Mouse (Mus musculus) heart, embryonic 12.5 days (tissue): ENCODE results near the gene Gm49361. TPM values are rescaled to one million over a fixed set of nuclear protein-coding genes. Genes with fewer than 3 reads are reported as not detected.
A peak's percentile ranks its signal among the peaks of the same experiment; 100 is the strongest.

Source experiments
- ATAC-seq: fragments of 200-750 bp; cut with Nextera tagmentation; 2 replicates; pipeline ENCODE4 v1.8.0; 2017; ENCODE audit warnings: moderate TSS enrichment, moderate library complexity; ENCODE audit not compliant: insufficient number of reproducible peaks, low FRiP score
- H3K27ac ChIP-seq: fragments of 300-500 bp; sonication (generic); 2 replicates; pipeline ENCODE4 v1.5.1; 2016; ENCODE audit warnings: mild to moderate bottlenecking, moderate library complexity; ENCODE audit not compliant: poor library complexity, severe bottlenecking
- H3K27me3 ChIP-seq: fragments of 300-500 bp; sonication (generic); replicated peaks from 2 replicates; pipeline ENCODE4 v1.6.1; 2016; ENCODE audit warnings: mild to moderate bottlenecking, moderate library complexity
- H3K36me3 ChIP-seq: fragments of 300-500 bp; sonication (generic); 2 replicates; pipeline ENCODE4 v1.6.1; 2016; ENCODE audit warnings: mild to moderate bottlenecking, moderate library complexity
- H3K4me1 ChIP-seq: fragments of 300-500 bp; sonication (generic); replicated peaks from 2 replicates; pipeline ENCODE4 v1.6.1; 2016; ENCODE audit warnings: mild to moderate bottlenecking
- H3K4me2 ChIP-seq: fragments of 300-500 bp; sonication (generic); 2 replicates; pipeline ENCODE4 v1.6.1; 2016; ENCODE audit warnings: mild to moderate bottlenecking, moderate library complexity
- H3K4me3 ChIP-seq: fragments of 300-500 bp; sonication (generic); 2 replicates; pipeline ENCODE4 v1.5.1; 2016; ENCODE audit warnings: mild to moderate bottlenecking
- H3K9ac ChIP-seq: fragments of 300-500 bp; sonication (generic); 2 replicates; pipeline ENCODE4 v1.6.1; 2016; ENCODE audit warnings: mild to moderate bottlenecking, moderate library complexity
- H3K9me3 ChIP-seq: fragments of 300-500 bp; sonication (generic); replicated peaks from 2 replicates; pipeline ENCODE4 v1.6.1; 2016; ENCODE audit warnings: mild to moderate bottlenecking, moderate library complexity
- WGBS: fragments of 180-500 bp; shearing (Covaris S2); methylation state at CpG from one replicate; pipeline ENCODE4 v1.1.7; 2016; 5-methylcytosine and 5-hydroxymethylcytosine counted together
- polyA plus RNA-seq: library from polyadenylated mRNA; unstranded; fragments of >200 nt; fragmentation: Nextera tagmentation; extraction: Ambion mirVana; gene quantifications from 2 replicates; pipeline ENCODE4 v1.2.1, GENCODE M21; 2016

Gm49361 gene
- polyA plus RNA-seq, 1 experiment from 2014 or later, result not detected

DNA sequence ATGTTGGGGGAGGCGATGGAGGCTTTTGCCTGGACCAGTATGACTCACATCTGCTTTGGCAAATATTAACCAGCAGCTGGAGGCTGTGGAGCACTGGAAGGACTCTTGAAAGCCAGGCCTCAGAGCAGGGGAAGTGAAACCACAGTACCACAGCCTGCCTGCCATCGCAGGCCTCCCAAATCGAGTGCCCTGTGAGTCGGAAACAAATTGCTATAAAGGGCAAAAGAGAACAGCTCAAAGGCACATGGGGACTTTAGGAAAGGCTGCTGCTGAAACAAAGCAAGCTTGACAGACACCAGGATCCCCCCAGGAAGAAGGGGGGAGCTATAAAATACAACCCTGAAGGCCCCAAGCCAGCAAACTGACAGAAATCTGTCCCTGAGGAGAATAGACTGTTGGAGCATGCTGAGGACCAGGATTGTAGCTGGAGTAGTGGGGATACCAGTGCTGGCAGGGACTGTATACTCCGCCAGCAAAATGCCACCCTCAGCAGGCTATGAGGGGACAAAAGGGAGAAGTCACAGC is 15.9 kb downstream of the Gm49361 start:
- peaks cover 46% of the 10 kb centered on the region for H3K4me1 ChIP-seq
- no peaks in the 10 kb centered on the region for H3K27me3 ChIP-seq
- no peak overlapping the region for H3K4me3 ChIP-seq
- 0 out of 2 replicates have a peak, but pooled peaks cover 5% of the 10 kb centered on the region for H3K9me3 ChIP-seq
- ATAC-seq, result no peak; the same call in 1 of the 2 replicates
- peaks cover 29% of the 10 kb centered on the region for H3K36me3 ChIP-seq
- H3K4me2 ChIP-seq, result peak overlapping the region; percentile 16; the same call in 1 of the 2 replicates
- WGBS, result 67% methylated on average over 5 of the region's 5 CpGs
- peak overlapping the region; percentile 4; the same call in 1 of the 2 replicates for H3K9ac ChIP-seq
- H3K27ac ChIP-seq, result peak overlapping the region; percentile 74

DNA sequence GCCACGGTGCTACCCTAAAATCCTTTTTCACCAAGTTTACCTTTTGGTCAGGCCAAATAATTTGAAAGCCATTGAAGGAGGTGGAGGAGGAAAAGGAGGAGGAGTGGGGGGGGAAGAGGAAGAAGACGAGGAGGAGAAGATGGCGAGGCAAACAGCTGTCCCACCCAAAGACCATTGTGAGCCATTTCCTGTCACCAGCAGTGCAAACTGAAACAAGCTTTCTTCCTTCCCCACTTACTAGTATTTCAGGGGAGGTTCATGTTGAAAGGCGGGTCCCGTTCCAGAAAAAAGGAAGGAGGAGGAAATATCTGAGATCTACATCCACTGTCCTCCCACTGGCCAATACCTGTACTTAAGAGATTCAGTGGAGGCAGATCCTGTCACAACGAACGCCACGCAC is 16.5 kb downstream of the Gm49361 start:
- Histone ChIP-seq H3K4me3 (no peak overlapping the region), H3K27ac (peak overlapping the region; percentile 74), H3K9me3 (0 out of 2 replicates have a peak, but pooled peaks cover 5% of the 10 kb centered on the region), H3K36me3 (peaks cover 31% of the 10 kb centered on the region), H3K4me1 (peaks cover 44% of the 10 kb centered on the region), H3K4me2 (no peak overlapping the region), H3K9ac (no peak overlapping the region), H3K27me3 (no peaks in the 10 kb centered on the region)
- 60% methylated on average over 8 of the region's 8 CpGs for WGBS
- no peak for ATAC-seq

DNA sequence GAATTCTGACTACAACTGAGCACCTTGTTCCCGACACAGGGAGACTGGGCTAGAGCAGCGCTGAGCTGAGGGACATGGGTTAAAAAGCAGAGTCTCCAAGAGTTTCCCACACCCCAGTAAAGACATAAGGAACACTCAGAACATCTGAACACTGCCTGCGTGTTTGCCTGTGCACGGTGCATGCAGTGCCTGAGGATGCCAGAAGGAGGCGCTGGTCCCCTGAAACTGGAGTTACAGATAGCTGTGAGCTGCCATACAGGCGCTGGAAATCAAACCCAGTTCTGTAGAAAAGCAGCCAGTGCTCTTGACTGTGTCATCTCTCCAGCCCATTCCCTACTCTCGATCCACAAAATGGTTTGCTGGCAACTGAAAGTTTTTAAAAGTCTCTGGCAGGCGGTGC is 19.7 kb downstream of the Gm49361 start:
- Histone ChIP-seq H3K9me3 (0 out of 2 replicates have a peak, but pooled peaks cover 5% of the 10 kb centered on the region), H3K9ac (no peak overlapping the region), H3K27ac (no peak overlapping the region), H3K27me3 (no peaks in the 10 kb centered on the region), H3K36me3 (peaks cover 43% of the 10 kb centered on the region), H3K4me2 (no peak overlapping the region), H3K4me1 (peaks cover 40% of the 10 kb centered on the region), H3K4me3 (no peak overlapping the region)
- ATAC-seq, result no peak
- 70% methylated on average over 8 of the region's 8 CpGs for WGBS

DNA sequence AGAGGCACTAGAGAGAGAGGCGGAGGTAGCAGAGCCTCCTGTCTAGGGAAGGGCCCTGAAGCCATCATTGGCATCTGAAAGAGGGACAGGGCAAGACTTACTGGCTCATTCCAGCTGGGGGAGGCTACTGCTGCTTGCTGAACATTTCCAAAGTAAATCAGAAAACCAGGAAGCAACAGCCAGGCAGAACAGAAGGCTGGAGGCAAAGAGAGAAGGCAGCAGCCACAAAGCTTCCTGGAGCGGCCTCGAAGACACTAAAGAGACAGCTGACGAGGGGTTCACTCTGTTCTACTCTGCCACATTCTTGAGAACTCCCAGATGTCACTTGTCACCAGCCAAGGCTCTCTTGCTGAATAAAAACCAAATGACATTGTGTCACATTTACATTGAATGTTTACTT is 21.4 kb downstream of the Gm49361 start:
- H3K9me3 ChIP-seq, result 0 out of 2 replicates have a peak, but pooled peaks cover 5% of the 10 kb centered on the region
- H3K4me1 ChIP-seq, result peaks cover 23% of the 10 kb centered on the region
- H3K4me3 ChIP-seq, result no peak overlapping the region
- no peak overlapping the region for H3K4me2 ChIP-seq
- H3K36me3 ChIP-seq, result peaks cover 43% of the 10 kb centered on the region
- 55% methylated on average over 4 of the region's 4 CpGs for WGBS
- H3K27me3 ChIP-seq, result no peaks in the 10 kb centered on the region
- H3K27ac ChIP-seq, result peak overlapping the region; percentile 32
- no peak for ATAC-seq
- H3K9ac ChIP-seq, result no peak overlapping the region

DNA sequence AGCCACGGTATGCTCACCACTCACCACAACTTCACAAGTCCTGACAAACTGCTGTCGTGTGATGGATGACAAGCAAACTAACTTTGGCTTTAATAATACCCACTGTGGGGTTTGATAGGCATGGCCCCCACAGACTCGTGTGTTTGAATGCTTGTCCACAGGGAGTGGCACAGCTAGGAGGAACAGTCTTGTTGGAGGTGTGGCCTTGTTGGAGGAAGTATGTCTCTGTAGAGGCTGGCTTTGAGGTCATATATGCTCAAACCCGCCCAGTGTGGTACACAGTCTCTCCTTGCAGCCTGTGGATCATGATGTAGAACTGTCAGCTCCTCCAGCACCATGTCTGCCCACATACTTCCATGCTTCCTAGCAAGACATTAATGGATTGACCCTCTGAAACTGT is 27.7 kb downstream of the Gm49361 start:
- Histone ChIP-seq H3K36me3 (peaks cover 45% of the 10 kb centered on the region), H3K4me1 (peaks cover 12% of the 10 kb centered on the region), H3K27me3 (no peaks in the 10 kb centered on the region), H3K27ac (no peak overlapping the region), H3K9me3 (no peaks in the 10 kb centered on the region), H3K4me2 (no peak overlapping the region), H3K9ac (no peak overlapping the region), H3K4me3 (no peak overlapping the region)
- WGBS, result 74% methylated on average over 4 of the region's 4 CpGs
- no peak for ATAC-seq

DNA sequence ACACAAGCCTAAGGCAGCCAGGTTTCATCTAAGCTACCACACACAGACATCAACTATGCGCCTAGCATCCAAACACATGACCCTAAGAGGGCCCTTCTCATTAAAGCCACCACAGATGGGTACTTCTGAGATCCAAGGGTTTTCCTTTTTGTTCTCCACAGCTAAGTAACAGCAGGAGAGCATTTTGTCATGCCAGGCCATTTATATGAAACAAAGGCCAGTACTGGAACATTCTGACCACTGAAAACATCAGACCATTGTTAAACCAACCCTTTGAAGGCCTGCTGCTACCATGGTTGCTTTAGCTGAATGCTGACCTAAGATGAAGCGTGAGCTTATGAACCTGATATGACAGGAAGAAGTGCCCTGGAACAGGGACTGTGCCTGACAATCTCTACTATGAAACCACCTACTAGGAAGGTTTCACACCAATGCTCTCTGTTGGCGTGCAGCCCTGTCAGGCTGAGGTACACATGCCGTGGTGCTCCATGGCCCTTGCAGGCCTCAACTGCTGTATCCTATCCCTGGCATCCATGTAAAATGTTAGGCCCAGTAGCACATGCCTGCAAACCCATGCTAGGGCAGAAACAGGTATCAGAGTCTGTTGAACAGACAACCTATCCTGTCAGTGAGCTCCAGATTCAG is 29.2 kb downstream of the Gm49361 start:
- H3K4me3 ChIP-seq, result no peak overlapping the region
- H3K9ac ChIP-seq, result no peak overlapping the region
- no peak overlapping the region for H3K4me2 ChIP-seq
- peaks cover 38% of the 10 kb centered on the region for H3K36me3 ChIP-seq
- H3K4me1 ChIP-seq, result peaks cover 16% of the 10 kb centered on the region
- no peaks in the 10 kb centered on the region for H3K9me3 ChIP-seq
- no peaks in the 10 kb centered on the region for H3K27me3 ChIP-seq
- no peak overlapping the region for H3K27ac ChIP-seq
- ATAC-seq, result no peak
- 90% methylated on average over 4 of the region's 4 CpGs for WGBS

DNA sequence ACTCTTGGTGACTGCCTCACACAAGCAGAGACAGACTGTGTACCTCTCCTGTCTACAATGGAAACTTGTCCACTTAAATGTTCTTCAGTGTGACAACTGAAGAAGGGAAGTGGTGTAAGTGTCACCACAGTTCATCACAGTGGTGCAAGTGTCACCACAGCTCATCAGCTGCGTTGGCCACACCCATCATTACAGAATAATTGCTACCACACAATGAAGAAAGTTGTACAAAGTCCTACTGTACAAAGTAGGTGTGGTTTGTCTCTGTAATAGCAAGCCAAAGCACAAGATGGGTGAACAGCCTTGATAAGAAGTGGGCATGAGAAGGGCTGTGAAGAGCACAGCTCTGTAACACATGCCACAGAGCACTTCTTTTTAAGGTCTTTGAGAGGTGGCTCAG is 33.0 kb downstream of the Gm49361 start:
- Histone ChIP-seq H3K4me3 (no peak overlapping the region), H3K27me3 (no peaks in the 10 kb centered on the region), H3K9me3 (no peaks in the 10 kb centered on the region), H3K27ac (no peak overlapping the region), H3K4me2 (no peak overlapping the region), H3K9ac (no peak overlapping the region), H3K36me3 (peaks cover 34% of the 10 kb centered on the region), H3K4me1 (peaks cover 32% of the 10 kb centered on the region)
- WGBS, result 88% methylated on average over 1 of the region's 1 CpGs
- no peak for ATAC-seq

DNA sequence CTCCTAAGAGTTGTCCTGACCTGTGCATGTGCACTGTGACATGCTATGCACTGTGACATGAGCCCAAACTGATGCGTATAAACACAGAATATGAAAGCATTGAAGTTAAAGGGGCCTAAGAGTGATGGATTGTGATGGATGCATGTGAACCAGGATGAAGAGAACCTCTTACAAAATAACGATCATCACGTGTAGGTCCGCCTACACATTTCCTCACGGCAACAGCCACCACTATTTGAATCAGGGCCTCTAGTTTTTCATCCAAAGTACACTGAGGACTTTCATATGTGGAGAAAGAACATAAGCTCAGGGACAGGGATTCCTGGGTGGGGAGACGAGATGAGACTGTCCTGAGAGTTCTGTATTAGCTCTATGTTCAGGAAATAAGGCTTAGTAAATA is 34.8 kb downstream of the Gm49361 start:
- Histone ChIP-seq H3K27ac (no peak overlapping the region), H3K27me3 (no peaks in the 10 kb centered on the region), H3K36me3 (peaks cover 31% of the 10 kb centered on the region), H3K9me3 (no peaks in the 10 kb centered on the region), H3K4me2 (no peak overlapping the region), H3K4me3 (no peak overlapping the region), H3K9ac (no peak overlapping the region), H3K4me1 (peaks cover 28% of the 10 kb centered on the region)
- 85% methylated on average over 6 of the region's 6 CpGs for WGBS
- no peak for ATAC-seq

DNA sequence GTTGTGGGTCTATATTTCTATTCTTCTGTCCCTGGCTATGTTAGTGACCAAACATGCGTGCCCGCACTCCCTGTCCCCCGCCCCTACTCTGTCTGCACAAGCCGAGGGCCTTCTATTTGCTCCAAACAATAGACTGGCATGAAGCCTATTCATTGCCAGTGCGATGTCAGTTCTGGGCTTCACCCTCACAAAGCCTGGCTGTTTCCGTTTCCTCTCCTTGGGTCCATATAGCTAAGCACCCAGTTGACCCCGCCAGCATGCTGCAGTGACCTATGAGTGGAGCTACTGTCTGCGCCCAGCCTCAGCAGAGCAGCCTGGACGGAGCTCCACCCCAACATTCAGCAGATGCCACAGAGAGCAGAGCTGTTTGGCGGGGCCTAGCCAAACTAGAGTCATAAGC is 36.7 kb downstream of the Gm49361 start:
- Histone ChIP-seq H3K27me3 (no peaks in the 10 kb centered on the region), H3K4me3 (no peak overlapping the region), H3K27ac (no peak overlapping the region; the same call in 1 of the 2 replicates), H3K9ac (0 out of 2 replicates have a peak overlapping the region, but pooled peaks have one; percentile 13), H3K9me3 (no peaks in the 10 kb centered on the region), H3K4me2 (no peak overlapping the region), H3K36me3 (peaks cover 35% of the 10 kb centered on the region), H3K4me1 (peaks cover 28% of the 10 kb centered on the region)
- WGBS, result 59% methylated on average over 10 of the region's 10 CpGs
- ATAC-seq, result no peak

DNA sequence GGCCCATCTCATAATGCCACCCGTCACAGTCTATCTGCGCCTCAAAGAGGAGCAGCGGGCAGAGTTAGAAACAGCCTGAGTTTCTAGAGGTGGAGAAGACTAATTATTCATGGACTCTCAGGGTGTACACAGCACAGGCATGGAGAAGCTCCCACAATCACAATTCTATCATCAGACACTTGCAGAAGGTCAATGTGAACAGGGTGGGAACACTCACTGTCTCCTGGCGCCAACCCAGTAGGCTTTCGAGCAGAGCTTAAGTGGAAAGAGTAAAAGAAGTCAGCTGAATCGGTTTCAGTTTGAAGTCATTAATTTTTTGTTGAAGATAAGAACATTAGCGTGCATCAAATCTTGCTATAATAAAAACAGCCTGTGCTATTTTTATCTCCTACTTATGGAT is 37.3 kb downstream of the Gm49361 start:
- peaks cover 28% of the 10 kb centered on the region for H3K4me1 ChIP-seq
- H3K9me3 ChIP-seq, result no peaks in the 10 kb centered on the region
- no peak overlapping the region for H3K9ac ChIP-seq
- no peak overlapping the region for H3K27ac ChIP-seq
- H3K4me3 ChIP-seq, result no peak overlapping the region
- peaks cover 37% of the 10 kb centered on the region for H3K36me3 ChIP-seq
- H3K27me3 ChIP-seq, result no peaks in the 10 kb centered on the region
- ATAC-seq, result no peak
- WGBS, result 67% methylated on average over 7 of the region's 7 CpGs
- H3K4me2 ChIP-seq, result no peak overlapping the region

DNA sequence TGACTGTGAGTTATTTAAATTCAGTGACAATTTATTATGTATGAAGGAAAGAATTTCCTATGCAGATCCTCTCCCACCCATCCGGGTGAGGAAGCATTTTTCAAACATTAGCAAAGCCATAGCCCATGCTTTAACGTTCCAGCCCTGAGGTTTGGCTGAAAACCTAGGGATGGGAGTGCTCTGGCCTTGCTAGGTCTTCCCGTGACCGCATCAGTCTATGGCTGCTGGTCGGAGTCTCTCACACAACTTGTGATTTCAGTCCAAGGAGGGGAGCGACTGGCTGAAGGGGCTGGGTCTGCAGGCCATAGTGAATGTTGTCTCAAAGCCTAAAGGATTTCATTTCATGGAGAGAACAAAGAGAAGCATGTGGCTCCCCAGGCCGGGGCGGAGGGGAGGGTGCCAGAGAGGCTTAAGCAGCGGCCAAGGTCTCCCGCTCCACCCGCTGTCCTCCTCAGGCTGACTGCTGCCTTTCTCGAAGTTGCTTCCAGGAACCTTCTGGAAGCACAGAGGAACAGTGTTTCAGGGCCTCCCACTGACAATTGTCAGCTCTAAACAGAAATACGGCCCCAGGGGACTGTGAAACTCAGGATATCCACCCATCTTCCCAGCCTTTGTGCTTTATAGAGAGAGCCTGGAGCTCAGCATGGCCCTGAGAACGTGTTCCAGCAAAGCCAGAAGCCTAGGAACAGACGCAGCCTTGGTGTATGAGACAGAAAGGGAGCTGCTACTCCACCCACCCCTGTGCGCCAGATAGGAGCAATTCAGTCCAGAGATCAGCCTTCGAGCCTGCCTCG is 38.6 kb downstream of the Gm49361 start:
- Histone ChIP-seq H3K4me3 (no peak overlapping the region), H3K27ac (no peak overlapping the region), H3K9me3 (no peaks in the 10 kb centered on the region), H3K4me1 (peaks cover 25% of the 10 kb centered on the region), H3K36me3 (peaks cover 39% of the 10 kb centered on the region), H3K9ac (no peak overlapping the region), H3K4me2 (no peak overlapping the region), H3K27me3 (no peaks in the 10 kb centered on the region)
- no peak for ATAC-seq
- 69% methylated on average over 18 of the region's 18 CpGs for WGBS
